Mouse (Mus musculus) bone marrow macrophage, adult 2 months (primary cell): Measurements from ENCODE around the gene Serpini2. TPM values are rescaled to one million over a fixed set of nuclear protein-coding genes. Genes with fewer than 3 reads are reported as not detected.
A peak's percentile ranks its signal among the peaks of the same experiment; 100 is the strongest.
"Not testable (repeated sequence)": the region's sequence is repeated elsewhere in the genome, so short reads cannot be mapped to it uniquely, and the experiment has no call there.

Experiments used
- H3K27ac ChIP-seq: 2 replicates; pipeline ENCODE4 v1.5.1; 2012; ENCODE audit warnings: low read depth, low read length; ENCODE audit not compliant: insufficient read depth
- H3K4me1 ChIP-seq: 2 replicates; pipeline ENCODE4 v1.6.1; 2012; ENCODE audit warnings: low read length; ENCODE audit not compliant: control insufficient read depth, insufficient read depth
- H3K4me3 ChIP-seq: 2 replicates; pipeline ENCODE4 v1.5.1; 2012; ENCODE audit warnings: mild to moderate bottlenecking, low read length, moderate library complexity; ENCODE audit not compliant: insufficient read depth
- CTCF ChIP-seq: IDR thresholded peaks from 2 replicates; pipeline ENCODE4 v1.5.1; 2012; ENCODE audit warnings: low read depth, mild to moderate bottlenecking, low read length, moderate library complexity
- POLR2A ChIP-seq: IDR thresholded peaks from 2 replicates; pipeline ENCODE4 v1.6.1; 2012; ENCODE audit warnings: mild to moderate bottlenecking, low read depth, low read length, borderline replicate concordance
- polyA plus RNA-seq: library from polyadenylated mRNA; stranded (reverse); fragments of >200 nt; gene quantifications from 2 replicates; pipeline ENCODE4 v1.2.4, GENCODE M21; 2012; ENCODE audit not compliant: missing spikeins, insufficient read depth, insufficient read length

The Serpini2 gene
- polyA plus RNA-seq: not detected in 2 replicates

- no peaks in the 10 kb centered on the region for H3K4me1 ChIP-seq
- H3K4me3 ChIP-seq: no peak within 1 kb of the TSS
- no peak within 1 kb of the TSS for H3K27ac ChIP-seq
- no peak for TF ChIP-seq POLR2A
- no peak for TF ChIP-seq CTCF
Measured at GRCm38 (mm10) chr3:75269978-75270377, at the start of gene Serpini2. Gene Serpini2, minus strand, starts transcription at chr3:75270078.

DNA sequence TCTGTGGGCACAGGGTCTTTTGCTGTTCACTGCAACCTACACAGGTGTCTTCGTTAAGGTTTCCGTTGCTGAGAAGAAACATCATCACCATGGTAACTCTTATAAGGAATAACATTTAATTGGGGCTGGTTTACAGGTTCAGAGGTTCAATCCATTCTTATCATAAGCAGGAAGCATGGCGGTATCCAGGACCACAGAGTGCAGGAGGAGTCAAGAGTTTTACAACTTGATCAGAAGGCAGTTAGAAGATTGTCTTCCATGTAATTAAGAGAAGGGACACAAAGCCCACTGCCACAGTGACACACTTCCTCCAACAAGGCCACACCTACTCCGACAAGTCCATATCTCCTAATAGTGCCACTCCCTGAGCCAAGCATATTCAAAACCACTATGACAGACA, 39.0 kb upstream of the Serpini2 start:
- TF ChIP-seq CTCF (no peak), POLR2A (no peak)
- H3K4me1 ChIP-seq: no peaks in the 10 kb centered on the region
- H3K4me3 ChIP-seq: no peak overlapping the region
- no peak overlapping the region for H3K27ac ChIP-seq

DNA sequence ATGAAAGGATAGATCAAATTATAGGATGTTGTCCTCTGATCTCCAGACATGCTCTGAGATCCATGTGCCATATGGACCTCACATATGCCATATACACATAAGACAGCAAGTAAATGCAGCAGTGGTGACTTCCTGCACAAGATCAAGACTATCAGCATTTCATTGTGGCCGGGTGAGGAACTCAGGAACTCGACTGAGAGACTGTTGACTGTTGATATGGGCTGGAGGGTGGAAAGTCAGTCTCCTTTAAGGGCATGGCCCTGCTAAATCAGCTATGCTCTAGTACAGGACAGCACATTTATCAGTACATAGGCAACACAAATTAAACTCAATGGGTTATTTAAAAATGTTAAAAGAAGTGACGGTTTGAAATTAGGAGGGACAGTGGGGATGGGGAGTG, 38.4 kb upstream of the Serpini2 start:
- TF ChIP-seq POLR2A (no peak), CTCF (no peak)
- no peak overlapping the region for H3K4me3 ChIP-seq
- no peak overlapping the region for H3K27ac ChIP-seq
- H3K4me1 ChIP-seq: no peaks in the 10 kb centered on the region

- TF ChIP-seq POLR2A: no peak
- no peak for TF ChIP-seq CTCF
Measured at GRCm38 (mm10) chr3:75305584-75305983, 35.7 kb upstream of the Serpini2 start.

GRCm38 (mm10) chr3:75304621-75305020, 34.7 kb upstream of the Serpini2 start:
- Histone ChIP-seq H3K4me3 (no peak overlapping the region), H3K27ac (no peak overlapping the region), H3K4me1 (peaks cover 3% of the 10 kb centered on the region; the same call in 1 of the 2 replicates)
- TF ChIP-seq POLR2A (no peak), CTCF (no peak)

More at GRCm38 (mm10) chr3:75305584-75305983, 35.7 kb upstream of the Serpini2 start:
- no peaks in the 10 kb centered on the region for H3K4me1 ChIP-seq
- no peak overlapping the region for H3K4me3 ChIP-seq
- H3K27ac ChIP-seq: no peak overlapping the region

- Histone ChIP-seq H3K27ac (no peak overlapping the region), H3K4me3 (no peak overlapping the region), H3K4me1 (peaks cover 22% of the 10 kb centered on the region)
- no peak for TF ChIP-seq POLR2A
Measured at GRCm38 (mm10) chr3:75301072-75301471, 31.2 kb upstream of the Serpini2 start.

- Histone ChIP-seq H3K27ac (0 out of 2 replicates have a peak overlapping the region, but pooled peaks have one; percentile 4), H3K4me1 (peaks cover 31% of the 10 kb centered on the region)
- not testable (repeated sequence) for H3K4me3 ChIP-seq
Measured at GRCm38 (mm10) chr3:75299464-75299863, 29.6 kb upstream of the Serpini2 start.

- peaks cover 44% of the 10 kb centered on the region for H3K4me1 ChIP-seq
- TF ChIP-seq POLR2A (no peak), CTCF (no peak)
- H3K4me3 ChIP-seq: no peak overlapping the region
- H3K27ac ChIP-seq: peak overlapping the region; percentile 82
Measured at GRCm38 (mm10) chr3:75297758-75298111, 27.9 kb upstream of the Serpini2 start.

DNA sequence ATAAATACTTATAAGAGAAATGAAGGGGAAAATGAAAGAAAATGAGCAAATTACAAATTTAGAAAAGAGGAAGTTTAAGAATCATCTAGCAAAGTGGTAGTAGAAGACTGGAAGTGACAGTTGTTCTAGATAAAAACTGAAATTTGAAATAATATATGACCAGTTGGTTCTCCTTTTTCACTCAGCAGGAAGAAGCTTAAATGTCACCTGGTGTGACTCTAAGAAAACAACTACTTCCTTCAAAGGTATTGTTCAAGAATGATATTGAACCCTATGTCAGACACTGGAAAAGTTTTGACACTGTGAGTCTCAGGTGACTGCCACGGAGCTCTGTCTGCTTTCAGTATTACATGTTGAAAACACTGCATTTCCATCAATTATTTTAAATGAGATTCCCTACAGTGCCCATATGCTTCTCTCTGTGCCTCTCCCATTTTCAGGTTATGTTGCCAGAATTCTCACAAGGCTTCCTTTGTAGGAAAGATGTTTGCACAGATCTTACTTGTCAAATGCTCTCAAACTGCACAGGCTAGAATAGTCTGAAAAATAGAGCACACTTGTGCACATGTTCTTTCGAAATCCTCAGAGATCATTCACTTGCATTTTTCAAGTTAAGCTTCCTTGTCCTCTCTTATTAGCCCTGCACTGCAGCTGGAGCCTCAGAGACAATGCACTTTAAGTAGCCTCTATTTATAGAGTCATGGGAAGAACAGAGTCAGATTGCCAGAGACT, 27.3 kb upstream of the Serpini2 start:
- H3K4me3 ChIP-seq: 0 out of 2 replicates have a peak overlapping the region, but pooled peaks have one; percentile 15
- H3K27ac ChIP-seq: peak overlapping the region; percentile 82
- TF ChIP-seq CTCF (no peak), POLR2A (no peak)
- peaks cover 48% of the 10 kb centered on the region for H3K4me1 ChIP-seq

DNA sequence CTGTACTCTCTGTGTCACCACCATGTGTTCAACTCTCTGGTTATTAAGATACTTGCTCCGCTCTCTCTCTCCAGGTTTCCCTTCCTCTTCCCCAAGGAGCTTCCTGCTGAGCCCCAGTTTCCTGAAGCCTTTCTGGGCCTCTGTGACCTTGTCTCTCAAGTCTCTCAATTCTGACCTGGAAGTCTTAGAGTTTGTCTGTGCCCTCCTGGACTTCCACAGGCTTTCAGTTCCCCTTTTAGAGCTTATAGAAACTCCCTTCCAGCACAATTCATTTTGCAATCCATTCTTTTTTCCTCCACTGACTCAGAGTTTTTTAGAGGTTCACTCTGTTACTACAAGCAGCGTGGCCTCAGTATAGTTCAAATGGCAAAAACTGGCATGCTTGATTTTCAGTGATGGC, 23.4 kb upstream of the Serpini2 start:
- Histone ChIP-seq H3K27ac (peak overlapping the region; percentile 76), H3K4me3 (no peak overlapping the region), H3K4me1 (peaks cover 45% of the 10 kb centered on the region)
- TF ChIP-seq POLR2A (no peak), CTCF (no peak)

DNA sequence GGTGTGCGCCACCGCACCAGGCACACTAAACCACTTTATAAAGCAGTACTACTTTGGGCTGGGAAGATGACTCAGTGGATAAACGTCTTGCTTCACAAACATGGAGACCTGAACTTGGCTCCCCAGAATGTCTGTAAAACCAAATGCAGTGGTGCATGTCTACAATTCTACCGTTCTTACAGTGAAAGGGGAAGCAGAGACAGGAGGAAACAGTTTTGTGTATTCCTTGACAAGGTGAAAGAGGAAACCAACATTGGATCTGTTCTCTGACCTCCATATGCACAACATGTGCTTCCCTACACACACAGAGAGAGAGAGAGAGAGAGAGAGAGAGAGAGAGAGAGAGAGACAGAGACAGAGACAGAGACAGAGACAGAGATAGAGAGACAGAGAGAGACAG, 7.6 kb upstream of the Serpini2 start:
- Histone ChIP-seq H3K4me1 (peaks cover 16% of the 10 kb centered on the region), H3K4me3 (no peak overlapping the region), H3K27ac (no peak overlapping the region)
- no peak for TF ChIP-seq POLR2A
- TF ChIP-seq CTCF: no peak
